Mouse (Mus musculus) urinary bladder, postnatal 36 days (tissue): ENCODE results near the gene Ifna4.

ENCODE experiments used
- DNase-seq, 2 experiments: peaks; one replicate each; pipeline ENCODE4 v3.0.0; 2022; ENCODE audit warnings: low spot score in 2 of 2, mixed read lengths in 1 of 2

Gene Ifna4

DNA sequence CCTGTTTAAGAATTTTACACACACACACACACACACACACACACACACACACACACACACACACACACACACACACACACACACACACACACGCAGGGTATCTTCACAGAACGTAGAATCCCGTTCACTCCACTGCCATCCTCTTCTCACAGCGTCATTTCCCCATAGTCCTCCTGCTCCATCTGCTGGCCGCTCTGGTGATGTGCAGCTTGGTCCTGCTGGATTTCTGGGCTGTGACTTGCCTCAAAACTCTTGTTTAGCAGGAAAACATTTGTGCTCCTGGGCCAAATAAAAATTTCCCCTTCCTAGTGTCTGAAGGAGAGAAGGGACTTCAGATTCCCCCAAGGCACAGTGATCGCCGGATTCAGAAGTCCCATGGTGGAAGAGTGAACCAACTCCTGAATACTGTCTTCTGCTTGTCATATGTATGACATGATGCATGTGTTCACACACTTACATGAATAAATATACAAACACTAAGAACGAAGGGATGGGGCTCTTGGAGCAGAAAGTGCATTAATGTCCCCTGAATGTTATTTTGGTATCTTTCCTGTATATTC lies 25.8 kb downstream of the Ifna4 start:
- DNase-seq, result peak; percentile 71 to 80

DNA sequence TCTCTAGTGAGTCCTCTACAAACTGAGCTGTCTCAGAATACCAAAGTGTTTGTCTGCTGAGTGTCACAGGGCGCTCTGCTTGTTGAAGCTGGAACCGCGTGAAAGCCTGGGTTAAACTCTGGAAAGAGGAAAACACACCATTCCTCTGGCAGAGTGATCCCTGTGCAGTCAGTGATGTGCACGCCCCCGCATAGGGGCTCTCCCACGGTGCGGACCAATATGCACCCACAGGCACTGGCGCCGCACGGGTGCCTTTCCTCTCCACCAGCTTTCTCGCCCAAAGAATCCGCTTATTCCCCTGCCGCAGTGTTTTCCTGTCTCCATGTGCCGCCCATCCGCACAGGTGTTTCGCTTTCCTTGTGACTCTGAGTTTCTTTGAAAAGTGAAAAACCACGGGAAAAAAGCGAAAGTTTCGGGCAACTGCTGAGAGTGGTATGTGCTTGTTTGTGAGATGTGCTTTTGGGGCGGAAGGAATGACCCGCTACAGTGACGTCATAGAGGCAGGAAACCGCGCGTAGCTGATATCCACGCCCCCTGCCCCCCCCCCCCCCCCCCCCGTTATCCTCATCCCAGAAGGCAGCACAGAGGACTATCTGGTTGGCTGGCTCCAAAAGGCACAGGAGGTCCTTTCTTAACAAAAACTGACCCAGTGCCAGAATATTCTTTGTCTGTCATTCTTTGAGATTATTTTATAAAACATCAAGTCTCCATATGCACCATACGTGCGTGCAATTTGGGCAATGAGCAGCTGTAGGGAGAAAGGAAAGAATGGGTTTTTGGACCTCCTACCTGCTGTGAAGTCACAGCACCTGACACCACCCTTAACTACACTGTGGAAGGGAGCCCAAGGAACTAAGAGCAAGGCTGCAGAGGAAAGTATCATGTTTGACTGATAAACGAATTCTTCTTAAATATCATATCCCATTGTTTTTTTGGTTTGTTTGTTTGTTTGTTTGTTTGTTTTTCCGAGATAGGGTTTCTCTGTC lies 26.6 kb downstream of the Ifna4 start:
- DNase-seq, result peak in 1 of 2 experiments; percentile 15

DNA sequence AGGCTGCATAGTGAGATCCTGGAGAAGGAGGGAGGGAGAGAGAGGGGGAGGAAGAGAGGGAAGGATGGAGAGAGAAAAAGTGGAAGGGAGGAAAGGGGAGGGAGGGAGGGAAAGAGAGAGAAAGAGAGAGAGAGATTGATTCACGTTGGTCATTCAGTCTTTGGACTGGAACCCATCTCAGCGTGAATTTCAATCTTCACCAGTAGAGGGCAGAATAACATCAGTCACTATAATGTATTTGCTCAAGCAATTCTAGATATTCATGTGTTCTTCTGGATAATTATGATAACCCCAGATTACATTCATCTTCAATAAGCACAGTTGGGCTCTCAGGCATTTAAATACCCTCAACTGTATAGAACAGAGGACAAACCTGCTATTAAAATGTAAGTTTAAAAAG lies 31.0 kb downstream of the Ifna4 start:
- no peak for DNase-seq

DNA sequence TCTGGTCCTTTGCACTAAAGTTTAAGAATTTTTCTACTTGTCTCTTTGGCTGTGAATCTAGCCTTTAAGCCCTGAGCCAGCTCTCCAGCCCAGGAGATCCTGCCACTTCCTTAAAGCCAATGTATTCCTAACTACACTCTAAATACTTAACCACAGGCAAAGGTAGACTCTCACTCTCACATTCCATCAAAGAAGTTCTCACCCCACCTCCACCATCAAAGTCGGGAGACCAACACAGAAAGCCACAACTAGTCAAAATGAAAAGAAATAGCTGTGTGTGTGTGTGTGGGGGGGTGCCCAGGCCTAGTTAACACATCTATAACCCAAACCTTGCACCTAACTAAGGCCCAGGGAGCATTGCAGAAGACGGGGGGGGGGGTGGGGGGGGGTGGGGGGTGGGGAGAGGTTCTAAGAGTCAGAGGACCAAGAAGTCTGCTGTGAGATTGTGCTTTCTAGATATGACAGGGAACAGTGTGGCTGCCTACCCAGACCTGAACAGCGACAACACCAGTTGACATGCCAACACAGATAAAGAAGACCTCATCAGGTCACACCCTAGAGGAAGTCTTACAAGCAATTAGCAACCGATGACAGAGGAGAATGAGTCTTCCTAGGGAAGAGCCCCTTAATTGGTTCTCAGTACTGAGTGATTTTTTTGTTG lies 33.9 kb downstream of the Ifna4 start:
- DNase-seq, result no peak

DNA sequence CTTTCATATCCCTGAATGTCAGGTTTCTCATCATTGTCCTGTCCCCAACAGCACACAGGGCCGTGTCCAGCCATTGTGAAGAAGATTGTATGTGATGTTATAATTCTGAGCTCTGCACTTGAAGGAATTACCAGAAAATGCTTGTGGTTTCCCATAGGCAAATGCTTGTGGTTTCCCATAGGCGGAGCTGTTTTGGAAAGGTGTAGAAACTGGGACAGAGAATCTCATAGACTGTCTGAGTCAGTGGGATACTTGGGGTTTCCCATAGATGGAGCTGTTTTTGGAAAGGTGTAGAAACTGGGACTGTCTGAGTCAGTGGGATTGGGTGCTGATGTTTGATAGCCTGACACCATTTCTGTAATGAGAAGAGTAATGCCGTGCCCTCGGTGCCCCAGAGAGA lies 34.9 kb downstream of the Ifna4 start:
- DNase-seq, result no peak

DNA sequence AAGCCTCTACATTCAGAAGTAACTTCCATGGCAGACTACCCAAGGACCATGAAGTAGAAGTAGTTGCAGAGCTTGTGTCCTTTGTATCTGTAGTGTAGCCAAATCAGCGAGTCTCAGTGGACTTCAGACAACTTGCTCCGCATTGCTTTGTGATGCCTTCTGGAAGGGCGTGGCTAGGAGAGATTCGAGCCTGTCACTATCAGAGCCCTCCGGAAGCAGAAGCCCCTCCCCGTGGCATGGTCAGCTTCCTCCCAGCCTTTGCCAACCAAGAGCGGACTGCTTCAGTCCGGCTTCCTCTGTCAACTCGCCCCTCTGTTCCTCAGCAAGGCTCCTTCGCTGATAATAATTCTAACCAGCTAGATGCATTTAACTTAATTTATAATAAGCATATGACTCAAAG lies 36.6 kb downstream of the Ifna4 start:
- DNase-seq, result no peak

DNA sequence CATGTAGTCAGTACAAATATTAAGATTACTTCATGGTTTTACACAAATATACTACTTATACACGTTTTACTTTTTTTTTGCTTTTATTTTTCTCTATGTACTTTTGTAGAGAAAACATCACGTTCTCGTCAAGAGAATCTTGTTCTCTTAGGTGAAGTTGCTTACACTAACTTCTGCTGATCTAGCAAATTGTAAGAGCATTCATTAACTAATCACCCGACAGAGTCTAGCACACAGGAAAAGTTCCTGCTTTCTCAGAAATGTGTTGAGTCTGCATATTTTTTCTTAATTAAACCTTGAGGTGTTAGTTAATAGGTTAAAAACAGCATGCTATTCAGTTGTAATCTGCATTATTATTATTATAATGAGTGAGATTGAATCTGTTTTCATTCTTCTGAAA lies 37.1 kb downstream of the Ifna4 start:
- no peak for DNase-seq

DNA sequence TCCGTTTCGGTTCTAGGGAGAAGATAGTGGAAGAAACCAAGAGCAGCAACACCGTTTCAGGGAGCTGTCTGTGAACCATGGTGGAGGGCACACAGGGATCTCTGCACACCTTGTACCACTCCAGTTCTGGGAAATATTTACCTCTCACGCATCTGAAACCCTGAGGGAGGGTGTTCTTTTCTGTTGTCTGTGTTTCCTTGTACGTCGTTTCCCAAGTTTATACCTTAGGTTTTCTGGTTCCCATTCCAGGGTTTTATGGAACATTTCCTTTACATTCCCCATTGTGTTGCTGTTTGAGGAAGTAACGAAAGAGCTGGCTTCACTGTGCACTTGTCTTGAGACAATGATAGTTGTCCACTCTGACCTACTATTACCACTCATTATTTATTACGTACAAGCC lies 38.4 kb downstream of the Ifna4 start, which contains the start of gene Ifne:
TSS of gene Ifne (minus strand) at position 101 of the 400 bp plus-strand sequence.
- no peak for DNase-seq

DNA sequence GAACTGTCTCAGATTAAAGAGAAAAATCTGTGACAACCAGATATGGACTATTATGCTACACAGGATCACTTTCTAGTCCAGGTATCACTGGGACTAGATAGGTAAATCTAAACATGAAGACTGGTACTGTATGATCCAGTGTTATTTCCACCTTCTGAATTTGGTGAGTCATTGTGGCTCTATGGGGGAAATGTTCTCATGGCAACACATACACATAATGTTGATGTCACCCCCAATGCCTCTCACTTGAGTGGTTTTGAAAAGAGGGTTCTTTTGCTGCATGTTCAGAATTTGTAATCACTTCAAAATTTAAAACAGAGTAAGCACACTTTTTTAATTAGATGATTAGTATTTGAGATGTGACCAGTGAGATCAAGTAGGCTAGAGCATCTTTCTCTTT lies 46.6 kb downstream of the Ifna4 start:
- no peak for DNase-seq
